26 mouse cellular contexts compared by ENCODE assay signal in genomic region chr6:91365480-91365879, GRCm38 (mm10). TPM values are rescaled to one million over a fixed set of nuclear protein-coding genes. Genes with fewer than 3 reads are reported as not detected.
DNase-seq lines count a peak whose midpoint lies in the region; ATAC-seq and TF ChIP-seq lines count a peak whose summit lies in the region.
"Had no signal": no experiment of that assay in that cellular context is flagged by ENCODE, and none has a peak within 500 bp of the region (broad histone marks: within the 10 kb centered on the region; RNA-seq: fewer than 3 reads in every experiment).

No protein-coding gene starts in this region.

- no peak for DNase-seq in hindbrain, embryonic 11.5 days (ENCODE audit: low spot score)
- no peak for DNase-seq in layer of hippocampus, adult 2 months (ENCODE audit: low spot score in 2 of 2)
- DNase-seq in layer of hippocampus, adult 9-11 months, result no peak
- DNase-seq in ZHBTc4 (ENCODE audit: low read depth, low spot score), result peak; percentile 8
- peak; percentile 46 for DNase-seq in retina, postnatal 1 day
- DNase-seq in heart, embryonic 10.5 days (ENCODE audit: low spot score), result no peak
- DNase-seq: adrenal gland, postnatal 14 days; cerebellum, adult 9-10 months; kidney, adult 18-20 months; layer of hippocampus, postnatal 36 days; lung, adult 18-20 months; lung, postnatal 14 days; thymus, postnatal 25 days had no signal

- H3K9ac ChIP-seq in hindbrain, embryonic 13.5 days, result 0 out of 2 replicates have a peak overlapping the region, but pooled peaks have one; percentile 4
- H3K9ac ChIP-seq in hindbrain, embryonic 11.5 days (ENCODE audit: low read depth, low read length), result no peak overlapping the region
- H3K9ac ChIP-seq: forebrain, embryonic 13.5 days; limb, embryonic 12.5 days; liver, embryonic 12.5 days; midbrain, embryonic 12.5 days; stomach, embryonic 15.5 days had no signal

- H3K27me3 ChIP-seq in hindbrain, embryonic 13.5 days, result no peaks in the 10 kb centered on the region
- H3K27me3 ChIP-seq in hindbrain, embryonic 11.5 days (ENCODE audit: control insufficient read depth, insufficient read depth, low read length), result no peaks in the 10 kb centered on the region
- H3K27me3 ChIP-seq in heart, embryonic 10.5 days (ENCODE audit: insufficient read depth, poor library complexity, severe bottlenecking), result peaks cover 75% of the 10 kb centered on the region
- H3K27me3 ChIP-seq: forebrain, embryonic 13.5 days; limb, embryonic 12.5 days; stomach, embryonic 15.5 days had no signal

- H3K36me3 ChIP-seq in hindbrain, embryonic 13.5 days, result no peaks in the 10 kb centered on the region
- H3K36me3 ChIP-seq in hindbrain, embryonic 11.5 days (ENCODE audit: control insufficient read depth, insufficient read depth, low read length), result no peaks in the 10 kb centered on the region
- H3K36me3 ChIP-seq in heart, embryonic 10.5 days, result no peaks in the 10 kb centered on the region
- H3K36me3 ChIP-seq: limb, embryonic 12.5 days; liver, embryonic 12.5 days; stomach, embryonic 15.5 days had no signal

- no peak overlapping the region for H3K27ac ChIP-seq in hindbrain, embryonic 13.5 days
- H3K27ac ChIP-seq in hindbrain, embryonic 11.5 days (ENCODE audit: low read depth, low read length), result no peak overlapping the region
- 0 out of 2 replicates have a peak overlapping the region, but pooled peaks have one; percentile 7 for H3K27ac ChIP-seq in layer of hippocampus, adult 2 months
- no peak overlapping the region for H3K27ac ChIP-seq in heart, embryonic 10.5 days
- H3K27ac ChIP-seq: forebrain, embryonic 13.5 days; limb, embryonic 12.5 days; liver, embryonic 12.5 days; midbrain, embryonic 12.5 days; stomach, embryonic 15.5 days had no signal

- no peak for ATAC-seq in hindbrain, embryonic 13.5 days (ENCODE audit: low FRiP score)
- ATAC-seq in hindbrain, embryonic 11.5 days (ENCODE audit: low FRiP score), result no peak
- ATAC-seq: forebrain, embryonic 13.5 days; liver, embryonic 12.5 days had no signal

- H3K9me3 ChIP-seq in hindbrain, embryonic 13.5 days, result no peaks in the 10 kb centered on the region
- H3K9me3 ChIP-seq in hindbrain, embryonic 11.5 days (ENCODE audit: control insufficient read depth, low read length), result no peaks in the 10 kb centered on the region
- H3K9me3 ChIP-seq in heart, embryonic 10.5 days, result no peaks in the 10 kb centered on the region
- H3K9me3 ChIP-seq: forebrain, embryonic 13.5 days; limb, embryonic 12.5 days; liver, embryonic 12.5 days; midbrain, embryonic 12.5 days; stomach, embryonic 15.5 days had no signal

- no peak for TF ChIP-seq CTCF in layer of hippocampus, adult 2 months (conservative IDR thresholded peaks at IDR 0.05)

- WGBS in hindbrain, embryonic 13.5 days, result 67% methylated on average over 14 of the region's 14 CpGs
- WGBS in hindbrain, embryonic 11.5 days, result 67% methylated on average over 14 of the region's 14 CpGs
- WGBS in heart, embryonic 10.5 days, result 77% methylated on average over 14 of the region's 14 CpGs

- H3K4me3 ChIP-seq in hindbrain, embryonic 13.5 days, result no peak overlapping the region
- H3K4me3 ChIP-seq in hindbrain, embryonic 11.5 days (ENCODE audit: low read depth, low read length), result no peak overlapping the region
- H3K4me3 ChIP-seq in layer of hippocampus, adult 2 months, result no peak overlapping the region
- no peak overlapping the region for H3K4me3 ChIP-seq in heart, embryonic 10.5 days
- H3K4me3 ChIP-seq: forebrain, embryonic 13.5 days; limb, embryonic 12.5 days; liver, embryonic 12.5 days; midbrain, embryonic 12.5 days; stomach, embryonic 15.5 days had no signal

- H3K4me2 ChIP-seq in hindbrain, embryonic 13.5 days, result no peak overlapping the region
- no peak overlapping the region for H3K4me2 ChIP-seq in hindbrain, embryonic 11.5 days (replicated peaks; ENCODE audit: low read depth, low read length)
- H3K4me2 ChIP-seq: forebrain, embryonic 13.5 days; heart, embryonic 11.5 days; limb, embryonic 12.5 days; liver, embryonic 12.5 days; midbrain, embryonic 12.5 days; stomach, embryonic 15.5 days had no signal

- H3K4me1 ChIP-seq in hindbrain, embryonic 13.5 days (replicated peaks), result peaks cover 35% of the 10 kb centered on the region
- H3K4me1 ChIP-seq in hindbrain, embryonic 11.5 days (replicated peaks; ENCODE audit: control insufficient read depth, insufficient read depth, low read length), result no peaks in the 10 kb centered on the region
- H3K4me1 ChIP-seq in heart, embryonic 10.5 days, result 0 out of 2 replicates have a peak, but pooled peaks cover 10% of the 10 kb centered on the region
- H3K4me1 ChIP-seq: liver, embryonic 12.5 days; stomach, embryonic 15.5 days had no signal

RNA-seq across cellular contexts. Expression of gene Wnt7a, which starts 45.7 kb away (rescaled TPM):
- polyA plus RNA-seq in hindbrain, embryonic 13.5 days (2015; fragmentation: Nextera tagmentation; extraction: Ambion mirVana), result 10.5 and 11.5 TPM in 2 replicates
- 7.6 and 10.3 TPM in 2 replicates for polyA plus RNA-seq in hindbrain, embryonic 11.5 days (2014; fragmentation: Nextera tagmentation; extraction: Ambion mirVana)
- total RNA-seq in layer of hippocampus, adult 2 months (2021), result 10 to 100 TPM; 18.0 to 25.3 TPM
- 0.39 and 0.70 TPM in 2 replicates for polyA plus RNA-seq in heart, embryonic 10.5 days (2016; fragmentation: Nextera tagmentation; extraction: Ambion mirVana)
- total RNA-seq: adrenal gland, postnatal 14 days; gastrocnemius, adult 8-10 months; hematopoietic stem cell, adult 5-6 weeks; megakaryocyte, adult 5-6 weeks had no signal
- polyA plus RNA-seq: C2C12; gonadal fat pad, adult 2 months; heart, postnatal 0 days; liver, embryonic 12.5 days had no signal

Comparison
In these comparisons a context has a peak if more than half of its experiments do, and no peak if none do; other contexts are left out.
1. DNase-seq: peak in ZHBTc4 (single experiment) and retina, postnatal 1 day (single experiment); none in hindbrain, embryonic 11.5 days (single experiment), layer of hippocampus, adult 2 months (0 of 2), layer of hippocampus, adult 9-11 months (single experiment) and heart, embryonic 10.5 days (single experiment).